Mouse (Mus musculus) cerebellum, postnatal 4 days (tissue): ENCODE measurements at regions not wholly inside any gene's neighbourhood (a gene's known extent, or its start where the extent isn't known, plus 50 kb on each side); places are given as distances from the start of the nearest gene placed in this dataset.

Source experiments
- DNase-seq, 2 experiments: peaks; one replicate each; pipeline ENCODE4 v3.0.0; 2022; ENCODE audit warnings: low spot score in 2 of 2, mixed read lengths in 1 of 2

DNA sequence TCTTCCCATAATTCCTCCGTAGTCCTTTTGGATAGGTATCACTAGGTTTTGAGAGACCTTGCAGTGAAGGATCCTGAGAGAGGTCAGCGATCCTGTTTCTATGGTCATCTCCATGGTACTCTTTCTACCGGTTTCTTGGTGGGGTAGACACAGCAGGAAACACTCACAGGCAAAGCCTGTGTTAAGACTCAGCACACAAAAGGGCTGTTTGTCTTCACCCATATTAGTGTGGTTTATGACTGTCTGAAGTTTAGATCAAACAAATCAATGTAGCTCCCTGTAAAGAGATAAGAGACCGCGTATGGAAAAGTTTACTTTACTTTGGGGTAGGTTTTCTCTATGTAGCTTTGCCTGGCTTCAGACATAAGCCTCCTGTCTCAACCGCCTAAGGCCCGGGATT, 282.5 kb upstream of the Rbms1 start:
- DNase-seq = no peak

DNA sequence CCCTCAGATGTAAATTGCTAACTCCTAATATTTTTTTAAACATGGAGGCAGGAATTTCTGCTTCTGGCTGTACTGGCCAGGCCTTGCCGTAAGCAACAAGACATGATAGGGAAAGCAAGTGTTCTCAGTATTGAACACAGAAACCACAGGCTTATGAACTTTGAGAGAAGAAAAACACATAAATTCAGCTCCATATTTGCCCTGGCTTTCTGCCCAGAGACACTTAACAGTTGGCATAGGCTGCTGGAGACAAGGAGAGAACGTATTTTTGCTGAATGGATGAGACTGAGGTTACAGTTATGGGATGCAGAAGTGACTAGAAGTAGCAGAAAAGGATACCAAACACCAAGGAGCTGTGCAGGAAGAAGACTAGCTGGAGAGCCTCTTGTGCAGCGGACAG, 258.7 kb upstream of the Rbms1 start:
- no peak for DNase-seq

- DNase-seq = no peak
Observed at GRCm38 (mm10) chr2:61221157-61221556, 258.2 kb upstream of the Rbms1 start.

GRCm38 (mm10) chr2:61213951-61214350, 251.0 kb upstream of the Rbms1 start:
- no peak for DNase-seq

DNA sequence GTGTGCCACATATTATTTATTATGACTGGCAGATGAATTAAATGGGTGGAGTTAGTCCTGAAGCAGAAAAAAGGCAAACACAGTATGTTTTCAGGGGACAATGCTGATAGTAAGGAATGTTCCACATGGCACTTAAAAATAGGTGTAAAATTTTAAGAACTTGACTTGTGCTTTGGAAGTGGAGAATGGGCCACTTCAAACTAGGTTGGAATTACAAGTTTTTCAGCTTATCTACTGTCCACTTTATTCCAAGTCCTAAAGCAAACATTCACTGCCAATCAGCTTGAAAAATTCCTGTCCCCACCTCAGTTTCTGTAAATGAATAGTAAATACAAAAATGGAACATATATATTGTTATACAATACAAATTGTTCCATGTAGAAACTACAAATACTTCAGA, 238.4 kb upstream of the Rbms1 start:
- no peak for DNase-seq

GRCm38 (mm10) chr2:61193976-61194375, 231.0 kb upstream of the Rbms1 start:
- no peak for DNase-seq

DNA sequence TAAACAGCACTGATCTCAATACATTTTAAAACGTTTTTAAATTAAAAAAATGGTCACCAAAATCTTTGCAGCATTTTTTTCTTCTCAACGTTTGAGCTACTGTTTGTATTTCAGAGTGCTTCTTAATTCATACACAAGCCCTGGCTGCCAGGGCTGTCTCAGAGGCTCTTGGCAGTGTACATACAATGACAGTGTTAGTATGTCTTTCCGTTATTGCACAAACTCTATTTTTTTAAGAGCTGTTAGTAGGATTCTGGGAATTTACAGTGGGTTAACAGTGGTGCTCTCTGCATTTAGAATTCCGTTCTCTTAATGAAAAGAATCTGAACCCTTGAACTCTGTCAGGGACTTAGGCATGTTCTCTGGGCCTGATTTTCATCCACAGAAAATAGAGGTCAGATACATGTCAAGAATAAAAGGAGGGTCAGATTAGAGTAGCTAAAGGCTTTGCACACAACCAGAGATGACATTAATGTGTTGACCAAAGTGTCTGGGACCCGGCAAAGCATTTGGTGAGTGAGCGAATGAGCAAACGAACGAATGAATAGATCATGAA, 219.5 kb upstream of the Rbms1 start:
- DNase-seq = no peak

GRCm38 (mm10) chr2:61177801-61178200, 214.8 kb upstream of the Rbms1 start:
- no peak for DNase-seq

- DNase-seq = no peak
Observed at GRCm38 (mm10) chr2:61176807-61177206, 213.8 kb upstream of the Rbms1 start.

DNA sequence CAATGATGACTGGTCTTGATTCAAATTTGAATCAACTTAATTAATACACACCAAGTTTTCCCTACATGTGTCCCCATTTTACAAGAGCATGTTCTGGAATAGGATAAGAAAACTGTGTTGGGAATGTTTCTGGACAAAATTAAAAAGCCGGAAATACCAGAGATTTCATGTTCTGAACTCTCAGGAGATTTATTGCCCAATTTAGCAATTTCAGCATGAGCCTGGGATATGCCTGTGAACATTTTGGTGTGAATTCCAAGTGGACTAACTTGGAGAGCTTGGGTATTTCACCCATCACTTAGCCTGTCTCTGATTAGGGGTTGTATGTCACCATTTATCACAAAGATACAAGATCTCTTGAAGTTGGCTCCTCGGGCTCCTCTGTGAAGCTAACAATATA, 210.6 kb upstream of the Rbms1 start:
- no peak for DNase-seq

DNA sequence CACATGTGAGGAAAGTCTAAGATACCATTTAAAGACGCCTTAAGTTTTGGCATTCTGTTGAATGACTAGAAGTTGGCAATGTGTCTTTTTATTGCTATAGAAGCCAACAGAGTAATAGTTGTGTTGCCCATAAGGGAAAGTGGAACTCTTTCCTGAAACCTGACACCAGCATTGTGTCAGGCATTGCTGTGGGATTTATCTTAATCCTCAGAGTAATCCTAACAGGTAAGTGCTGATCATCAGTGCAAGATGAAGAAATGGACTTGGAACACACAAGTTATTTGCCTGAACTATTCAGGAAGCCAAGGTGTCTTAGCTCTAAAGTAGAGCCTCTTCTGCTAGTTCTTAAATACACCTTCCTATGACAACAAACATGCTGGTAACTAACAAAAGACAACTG, 198.3 kb upstream of the Rbms1 start:
- DNase-seq = no peak

DNA sequence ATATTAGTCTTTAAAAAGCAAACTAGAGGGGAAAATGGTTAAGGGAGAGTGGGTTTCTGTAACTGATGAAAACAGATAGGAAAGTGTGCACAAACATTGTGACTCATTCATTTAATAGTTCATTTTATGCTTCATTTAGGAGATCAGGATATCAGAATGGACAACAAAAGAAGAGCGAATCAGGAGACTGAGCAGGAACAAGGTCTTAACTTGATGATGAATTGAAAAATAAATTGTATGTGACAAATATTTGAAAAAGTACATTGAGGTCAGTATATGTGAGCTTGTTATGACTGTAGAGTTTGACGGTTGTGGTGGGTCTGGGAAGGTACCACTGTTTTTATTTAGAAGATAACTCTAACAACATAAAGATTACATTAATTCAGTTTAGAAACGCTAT, 196.8 kb upstream of the Rbms1 start:
- DNase-seq = no peak

- DNase-seq = no peak
Observed at GRCm38 (mm10) chr2:61138998-61139631, 176.1 kb upstream of the Rbms1 start.

DNA sequence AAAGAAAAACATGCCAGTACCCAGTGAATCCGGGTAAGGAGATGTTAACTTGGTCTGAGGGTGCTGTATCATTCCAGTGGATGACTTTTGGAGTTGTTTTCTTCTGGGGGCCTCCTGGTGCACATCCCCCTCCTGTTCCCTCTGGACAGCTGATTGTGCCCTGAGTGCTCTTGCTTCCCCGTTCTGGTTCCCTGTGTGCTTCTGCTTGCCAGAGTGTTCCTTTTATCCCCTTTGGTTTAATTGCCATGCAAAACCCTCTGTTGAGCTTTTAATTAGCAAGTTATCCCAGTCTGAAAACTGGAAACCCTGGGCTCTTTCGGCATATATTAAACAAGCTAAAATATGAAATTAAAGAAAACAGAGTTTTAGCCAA, 175.6 kb upstream of the Rbms1 start:
- no peak for DNase-seq

DNA sequence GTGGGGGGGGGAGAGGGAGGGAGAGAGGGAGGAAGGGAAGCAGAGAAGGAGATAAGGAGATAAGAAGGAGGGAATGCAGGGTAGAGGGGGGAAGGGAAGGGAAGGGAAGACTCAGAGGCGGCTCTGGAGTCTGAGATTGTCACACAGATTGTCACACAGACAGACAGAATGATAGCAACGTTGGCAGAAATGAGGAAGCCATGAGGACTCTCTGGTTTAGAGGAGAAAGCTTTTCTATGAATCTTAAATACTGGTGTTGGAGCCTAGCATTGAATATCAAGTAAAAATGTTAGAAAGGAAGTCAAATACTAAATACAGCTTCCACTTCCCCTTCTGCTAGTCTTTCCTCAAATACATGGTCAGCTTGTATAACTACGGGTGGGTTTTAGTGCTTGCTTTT, 174.4 kb upstream of the Rbms1 start:
- no peak for DNase-seq

GRCm38 (mm10) chr2:61136926-61137325, 173.9 kb upstream of the Rbms1 start:
- DNase-seq = no peak

DNA sequence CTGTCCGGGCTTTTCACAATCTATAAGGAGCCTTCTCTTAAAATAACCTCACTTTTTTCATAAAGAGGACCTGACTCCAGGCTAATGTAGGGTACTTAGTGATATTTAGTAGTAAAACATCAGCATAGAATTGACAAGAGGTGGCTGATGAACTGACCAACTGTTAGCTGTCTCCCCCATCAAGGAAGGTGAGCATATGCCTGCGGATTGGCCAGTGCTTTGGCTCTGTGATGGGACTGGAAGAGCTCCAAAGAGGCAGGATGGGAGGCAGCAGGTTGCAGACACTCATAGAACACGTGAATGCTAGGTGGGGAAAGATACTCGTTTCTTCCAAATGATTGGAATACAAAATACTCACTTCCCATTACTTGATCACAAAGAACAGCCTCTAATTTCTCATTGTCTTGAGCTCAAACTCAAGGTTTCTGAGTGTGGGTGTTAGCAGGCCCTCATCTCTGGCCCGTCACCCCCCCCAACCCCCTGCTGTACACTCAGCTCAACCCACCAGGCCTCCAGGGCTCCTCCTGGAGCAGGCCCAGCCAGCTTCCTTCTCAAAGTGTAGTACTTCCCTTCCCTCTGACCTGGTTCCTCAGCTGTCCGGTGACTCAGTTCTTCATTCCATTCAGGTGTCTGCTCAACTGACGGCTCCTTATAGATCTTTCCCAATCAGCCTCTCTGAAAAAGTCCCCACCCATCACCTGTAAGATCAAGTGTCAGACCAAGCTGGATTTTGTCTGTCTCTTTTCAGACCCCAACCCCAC, 160.2 kb upstream of the Rbms1 start:
- no peak for DNase-seq

- no peak for DNase-seq
Observed at GRCm38 (mm10) chr2:61121281-61121680, 158.3 kb upstream of the Rbms1 start.

DNA sequence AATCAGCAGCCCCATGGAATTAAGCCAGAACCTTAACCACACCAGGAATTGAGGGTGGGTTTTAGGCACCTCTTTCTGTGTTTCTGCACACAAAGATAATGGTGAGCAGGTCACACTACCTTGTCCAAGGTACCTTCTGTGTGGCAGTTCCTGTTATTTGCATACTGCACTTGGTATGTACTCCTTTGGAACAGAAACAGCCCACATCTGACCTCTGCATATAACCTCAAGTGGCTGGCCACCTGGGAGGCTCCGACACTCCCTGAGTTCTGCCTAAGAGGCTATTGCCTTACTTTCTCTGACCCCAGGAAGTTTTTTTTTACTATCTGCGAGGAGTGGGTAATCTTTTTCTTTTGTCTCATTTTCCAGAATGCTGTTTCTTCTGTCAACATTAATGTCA, 151.6 kb upstream of the Rbms1 start:
- no peak for DNase-seq

GRCm38 (mm10) chr2:61113916-61114315, 150.9 kb upstream of the Rbms1 start:
- no peak for DNase-seq

DNA sequence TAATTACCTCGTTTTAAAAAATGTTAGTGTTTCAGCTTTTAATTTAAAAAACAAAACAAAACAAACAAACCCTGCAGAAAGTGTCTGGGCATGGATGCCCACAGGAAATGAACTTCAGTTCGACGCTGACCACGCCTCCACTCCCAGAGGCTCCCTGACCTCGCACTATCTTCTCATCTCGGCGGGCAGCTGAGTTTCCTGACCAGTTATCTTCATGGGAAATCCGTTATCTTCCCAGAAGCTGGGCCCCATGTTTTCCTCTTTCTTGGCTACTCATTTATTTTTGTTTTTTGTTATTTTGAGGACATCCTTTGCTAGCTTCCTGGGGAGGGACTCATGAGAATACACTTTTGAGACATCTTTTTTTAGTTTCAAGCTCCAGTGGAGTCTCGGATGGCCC, 147.6 kb upstream of the Rbms1 start:
- no peak for DNase-seq

- DNase-seq = no peak
Observed at GRCm38 (mm10) chr2:61109564-61109963, 146.6 kb upstream of the Rbms1 start.

- no peak for DNase-seq
Observed at GRCm38 (mm10) chr2:61105169-61105568, 142.2 kb upstream of the Rbms1 start.
